Mouse (Mus musculus): ENCODE data around the gene Actb. TPM values are rescaled to one million over a fixed set of nuclear protein-coding genes. Genes with fewer than 3 reads are reported as not detected.
"Not testable (repeated sequence)": the region's sequence is repeated elsewhere in the genome, so short reads cannot be mapped to it uniquely, and the experiment has no call there.

Actb gene
- polyA plus RNA-seq, 1 experiment, result 8,043 TPM

DNA sequence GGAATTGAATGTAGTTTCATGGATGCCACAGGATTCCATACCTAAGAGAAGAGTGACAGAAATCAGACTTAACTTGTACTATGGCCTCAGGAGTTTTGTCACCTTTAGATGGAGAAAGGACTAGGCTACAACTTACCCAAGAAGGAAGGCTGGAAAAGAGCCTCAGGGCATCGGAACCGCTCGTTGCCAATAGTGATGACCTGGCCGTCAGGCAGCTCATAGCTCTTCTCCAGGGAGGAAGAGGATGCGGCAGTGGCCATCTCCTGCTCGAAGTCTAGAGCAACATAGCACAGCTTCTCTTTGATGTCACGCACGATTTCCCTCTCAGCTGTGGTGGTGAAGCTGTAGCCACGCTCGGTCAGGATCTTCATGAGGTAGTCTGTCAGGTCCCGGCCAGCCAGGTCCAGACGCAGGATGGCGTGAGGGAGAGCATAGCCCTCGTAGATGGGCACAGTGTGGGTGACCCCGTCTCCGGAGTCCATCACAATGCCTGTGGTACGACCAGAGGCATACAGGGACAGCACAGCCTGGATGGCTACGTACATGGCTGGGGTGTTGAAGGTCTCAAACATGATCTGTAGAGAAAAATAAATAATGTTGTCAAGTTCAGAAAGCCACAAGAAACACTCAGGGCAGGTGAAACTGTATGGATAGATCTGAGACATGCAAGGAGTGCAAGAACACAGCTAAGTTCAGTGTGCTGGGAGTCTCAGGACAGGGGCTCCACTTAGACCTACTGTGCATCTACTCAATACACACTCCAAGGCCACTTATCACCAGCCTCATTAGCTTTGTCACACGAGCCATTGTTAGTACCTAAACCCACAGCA lies 2.1 kb downstream of the Actb start:
- DNase-seq (ENCODE audit: low read depth, low spot score), result no peak
- 34% methylated on average over 19 of the region's 19 CpGs for WGBS

DNA sequence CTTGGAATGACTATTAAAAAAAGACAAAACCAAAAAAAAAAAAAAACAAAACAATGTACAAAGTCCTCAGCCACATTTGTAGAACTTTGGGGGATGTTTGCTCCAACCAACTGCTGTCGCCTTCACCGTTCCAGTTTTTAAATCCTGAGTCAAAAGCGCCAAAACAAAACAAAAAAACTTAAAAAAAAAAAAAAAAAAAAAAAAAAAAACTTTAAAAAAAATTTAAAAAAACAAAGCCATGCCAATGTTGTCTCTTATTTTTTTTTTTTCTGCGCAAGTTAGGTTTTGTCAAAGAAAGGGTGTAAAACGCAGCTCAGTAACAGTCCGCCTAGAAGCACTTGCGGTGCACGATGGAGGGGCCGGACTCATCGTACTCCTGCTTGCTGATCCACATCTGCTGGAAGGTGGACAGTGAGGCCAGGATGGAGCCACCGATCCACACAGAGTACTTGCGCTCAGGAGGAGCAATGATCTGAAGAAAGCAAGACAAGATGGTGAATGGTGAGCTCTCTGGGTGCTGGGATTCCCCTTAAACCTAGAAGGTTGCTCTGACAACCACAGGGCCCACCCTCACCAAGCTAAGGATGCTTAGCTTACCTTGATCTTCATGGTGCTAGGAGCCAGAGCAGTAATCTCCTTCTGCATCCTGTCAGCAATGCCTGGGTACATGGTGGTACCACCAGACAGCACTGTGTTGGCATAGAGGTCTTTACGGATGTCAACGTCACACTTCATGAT lies 2.9 kb downstream of the Actb start:
- 44% methylated on average over 14 of the region's 14 CpGs for WGBS
- no peak for DNase-seq (ENCODE audit: low read depth, low spot score)

DNA sequence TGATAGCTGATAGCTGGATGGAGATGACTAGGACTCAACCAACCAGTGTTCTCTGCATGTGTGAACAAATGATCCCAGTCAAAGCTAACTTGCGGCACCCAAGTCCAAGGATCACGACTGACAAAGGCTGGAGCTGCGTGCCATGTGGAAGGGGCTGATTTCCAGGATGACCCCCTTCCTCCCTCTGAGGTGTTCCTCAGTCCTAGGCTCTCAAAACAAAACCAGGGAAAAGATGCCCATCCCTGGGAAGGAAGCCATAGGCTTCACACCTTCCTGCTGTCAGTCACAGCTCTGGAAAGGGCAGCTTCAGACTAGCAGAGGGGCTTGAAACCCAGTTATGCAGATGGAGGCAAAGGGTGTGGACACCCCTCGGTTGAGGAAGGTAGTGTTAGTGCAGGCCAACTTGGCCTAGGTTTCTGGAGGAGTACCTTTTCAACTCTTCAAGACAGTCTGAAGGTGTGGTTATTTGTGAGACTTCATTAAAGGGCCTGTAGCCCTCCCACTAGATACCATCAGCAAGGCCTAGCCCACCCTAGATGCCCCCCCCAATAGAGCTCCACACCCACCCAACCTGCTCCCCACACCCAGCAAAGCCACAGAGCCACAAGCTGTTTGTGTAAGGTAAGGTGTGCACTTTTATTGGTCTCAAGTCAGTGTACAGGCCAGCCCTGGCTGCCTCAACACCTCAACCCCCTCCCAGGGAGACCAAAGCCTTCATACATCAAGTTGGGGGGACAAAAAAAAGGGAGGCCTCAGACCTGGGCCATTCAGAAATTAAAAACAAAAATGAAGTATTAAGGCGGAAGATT lies 3.8 kb downstream of the Actb start:
- 49% methylated on average over 5 of the region's 5 CpGs for WGBS

DNA sequence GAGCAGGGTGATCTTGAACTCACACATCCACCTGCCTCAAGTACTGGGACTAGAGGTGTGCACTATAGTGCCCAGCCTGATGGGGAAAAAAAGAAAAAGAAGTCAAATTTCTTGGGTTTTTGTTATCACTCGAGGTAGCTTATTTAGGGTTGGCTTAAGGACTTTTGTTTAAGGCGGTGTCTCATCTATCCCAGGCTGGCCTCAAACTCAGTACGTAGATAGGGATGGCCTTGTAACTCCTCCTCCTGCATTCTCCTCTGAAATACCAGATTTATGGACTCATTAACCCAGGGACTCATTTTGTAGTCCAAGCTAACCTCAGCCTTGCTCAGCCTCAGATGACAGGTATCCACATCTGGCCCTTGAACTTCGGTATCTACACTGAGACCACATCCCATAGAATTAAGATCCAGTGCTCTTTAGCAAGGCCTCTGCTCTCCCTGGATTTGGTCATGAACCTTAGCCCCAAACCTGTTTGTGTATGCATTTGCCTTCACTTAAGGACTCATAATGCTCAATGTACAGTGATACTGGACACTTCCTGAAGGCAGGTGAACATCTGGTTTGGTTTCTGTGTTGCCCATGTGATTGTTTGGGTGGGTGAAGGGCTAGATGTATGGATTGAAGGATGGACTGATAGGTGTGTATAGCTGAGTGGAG lies 4.6 kb downstream of the Actb start:
- DNase-seq (ENCODE audit: low read depth, low spot score), result no peak
- WGBS, result 28% methylated on average over 4 of the region's 4 CpGs

More for the DNA sequence above, 3.8 kb downstream of the Actb start:
- DNase-seq (ENCODE audit: low read depth, low spot score), result no peak

DNA sequence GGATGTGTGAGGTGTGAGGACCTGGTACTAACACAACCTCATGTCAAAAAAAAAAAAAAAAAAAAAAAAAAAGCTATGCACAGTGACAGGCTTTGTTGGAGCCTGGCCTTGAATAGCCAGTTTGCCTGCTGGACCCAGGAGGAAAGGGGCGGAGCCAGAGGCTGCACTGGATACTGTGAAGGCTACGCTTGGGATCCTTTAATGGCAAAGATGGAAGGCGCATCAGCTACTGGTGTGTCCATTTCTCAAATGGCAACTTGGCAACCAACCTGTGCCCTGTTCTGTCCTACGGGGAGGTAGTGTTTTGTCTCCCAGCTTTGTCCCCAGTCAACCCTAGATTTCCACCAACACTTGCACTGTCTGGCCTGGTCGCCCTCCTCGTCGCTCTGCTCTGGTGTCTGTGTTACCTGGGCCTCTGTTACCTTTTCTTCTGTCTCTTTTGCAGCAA lies 5.2 kb downstream of the Actb start:
- 64% methylated on average over 7 of the region's 7 CpGs for WGBS

DNA sequence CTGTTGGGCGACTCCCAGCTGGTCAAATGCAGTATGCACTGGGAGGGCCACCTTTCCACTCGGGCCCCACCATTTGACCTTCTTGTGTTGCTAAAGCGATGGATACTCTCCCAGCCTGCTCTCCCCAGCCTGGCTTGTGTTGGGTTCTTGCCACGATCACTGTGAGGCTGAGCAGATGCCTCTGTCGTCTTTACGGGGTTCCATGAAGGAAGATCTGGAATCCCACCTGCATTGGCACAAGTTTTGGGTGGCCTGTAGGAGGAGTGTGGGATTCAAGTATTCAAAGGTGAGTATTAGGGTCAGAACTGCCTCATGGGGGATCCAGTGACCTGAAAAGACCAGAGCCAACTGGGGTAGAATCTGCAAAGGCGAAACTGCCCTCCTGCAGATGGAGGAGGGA lies 5.9 kb downstream of the Actb start:
- WGBS, result 70% methylated on average over 7 of the region's 7 CpGs
- no peak for DNase-seq (ENCODE audit: low read depth, low spot score)

More for the DNA sequence above, 5.2 kb downstream of the Actb start:
- DNase-seq (ENCODE audit: low read depth, low spot score), result no peak

DNA sequence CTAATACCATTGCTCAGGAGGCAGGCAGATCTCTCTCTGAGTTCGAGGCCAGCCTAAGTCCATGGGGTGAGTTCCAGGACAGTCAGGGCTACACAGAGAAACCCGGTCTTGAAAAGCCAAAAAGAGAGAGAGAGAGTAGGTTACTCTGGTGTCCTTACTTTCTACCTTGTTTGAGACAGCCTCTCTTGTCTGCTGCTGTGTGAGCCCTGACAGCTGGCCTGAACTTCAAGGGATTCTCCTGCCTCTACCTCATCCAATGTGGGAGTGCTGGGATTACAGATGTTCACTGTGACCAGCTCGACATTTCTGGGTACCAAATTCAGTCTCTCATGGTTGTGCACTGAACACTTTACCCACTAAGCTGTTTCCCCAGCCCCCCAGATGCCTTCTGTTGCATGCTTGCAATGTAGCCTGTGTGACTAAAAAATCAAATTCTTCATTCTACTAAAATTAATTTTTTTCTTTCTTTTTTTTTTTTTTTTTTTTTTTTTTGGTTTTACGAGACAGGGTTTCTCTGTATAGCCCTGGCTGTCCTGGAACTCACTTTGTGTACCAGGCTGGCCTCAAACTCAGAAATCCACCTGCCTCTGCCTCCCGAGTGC lies 6.5 kb downstream of the Actb start:
- DNase-seq (ENCODE audit: low read depth, low spot score), result no peak
- WGBS, result 61% methylated on average over 5 of the region's 5 CpGs

DNA sequence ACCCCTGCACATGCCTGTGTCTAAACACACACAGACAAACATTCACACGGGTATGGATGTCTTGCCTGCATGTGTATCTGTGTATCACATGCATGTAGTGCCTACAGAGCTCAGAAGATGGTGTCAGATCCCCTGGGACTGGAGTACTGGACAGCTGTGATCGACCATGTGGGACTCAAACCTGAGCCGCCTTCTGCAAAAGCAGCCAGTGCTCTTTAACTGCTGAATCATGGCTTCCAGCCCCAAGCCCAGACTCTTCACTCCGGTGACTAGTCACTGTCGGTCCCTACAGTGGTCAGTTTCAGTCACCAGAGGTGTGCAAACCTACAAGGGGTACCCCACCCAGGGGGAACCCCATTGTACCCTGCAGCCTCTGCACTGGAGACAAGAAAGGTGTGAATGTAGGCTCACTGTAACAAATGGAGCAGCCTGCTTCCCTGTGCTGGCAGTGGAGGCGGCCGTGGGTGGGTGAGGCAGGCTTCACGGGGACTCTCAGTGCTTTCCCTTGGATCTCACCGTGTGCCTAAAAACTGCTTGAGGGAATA lies 7.4 kb downstream of the Actb start:
- WGBS, result 73% methylated on average over 9 of the region's 9 CpGs

DNA sequence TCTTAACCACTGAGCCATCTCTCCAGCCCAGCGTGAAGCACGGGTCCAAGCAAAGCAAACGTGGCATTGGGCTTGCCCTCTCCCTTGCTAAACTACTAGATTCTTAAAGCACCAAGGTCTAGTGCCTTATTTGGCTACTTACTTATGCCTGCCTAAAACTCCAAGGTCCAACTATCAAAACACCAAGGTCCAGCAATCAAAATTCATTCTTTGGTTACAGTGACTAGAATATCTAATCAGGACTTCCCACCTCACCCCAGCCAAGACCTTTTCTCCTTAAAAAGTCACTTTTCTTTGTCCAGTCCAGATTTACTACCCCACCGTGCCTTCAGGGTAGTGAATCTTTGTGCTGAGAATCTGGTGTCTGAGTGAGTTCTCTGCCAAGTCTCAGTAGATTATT lies 8.2 kb downstream of the Actb start:
- no peak for DNase-seq (ENCODE audit: low read depth, low spot score)
- WGBS, result 79% methylated on average over 4 of the region's 4 CpGs

More for the DNA sequence above, 7.4 kb downstream of the Actb start:
- no peak for DNase-seq (ENCODE audit: low read depth, low spot score)

DNA sequence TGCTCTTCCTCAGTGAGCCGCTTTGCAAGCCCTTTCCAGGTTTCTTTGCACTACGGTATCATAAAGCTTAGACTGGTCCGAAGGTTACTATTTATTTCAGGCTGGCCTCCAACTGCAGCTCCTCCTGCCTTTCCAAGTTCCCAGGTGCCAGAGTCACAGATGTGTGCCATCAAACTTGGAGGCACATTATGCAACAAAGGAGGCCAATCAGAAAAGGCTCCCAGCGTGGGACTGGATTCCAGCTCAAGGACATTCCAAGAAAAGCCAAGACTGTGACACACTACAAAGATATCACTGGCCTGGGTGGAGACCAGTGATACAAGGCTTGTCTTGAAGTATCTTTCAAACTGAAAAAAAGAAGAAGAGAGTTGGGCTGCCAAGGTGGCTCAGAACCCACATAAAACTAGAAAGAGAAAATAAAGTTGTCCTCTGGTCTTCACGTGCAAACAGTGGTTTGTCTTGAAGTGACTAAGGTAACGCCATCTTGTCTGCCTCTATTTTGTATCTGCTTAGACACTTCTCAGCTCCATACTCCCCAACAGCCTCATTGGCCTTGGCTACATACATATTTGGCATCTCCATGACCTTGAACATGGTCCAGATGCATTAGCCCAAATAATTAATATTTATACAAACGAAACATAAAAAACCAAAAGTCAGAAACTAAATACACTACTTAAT lies 8.8 kb downstream of the Actb start:
- WGBS, result 40% methylated on average over 7 of the region's 7 CpGs

DNA sequence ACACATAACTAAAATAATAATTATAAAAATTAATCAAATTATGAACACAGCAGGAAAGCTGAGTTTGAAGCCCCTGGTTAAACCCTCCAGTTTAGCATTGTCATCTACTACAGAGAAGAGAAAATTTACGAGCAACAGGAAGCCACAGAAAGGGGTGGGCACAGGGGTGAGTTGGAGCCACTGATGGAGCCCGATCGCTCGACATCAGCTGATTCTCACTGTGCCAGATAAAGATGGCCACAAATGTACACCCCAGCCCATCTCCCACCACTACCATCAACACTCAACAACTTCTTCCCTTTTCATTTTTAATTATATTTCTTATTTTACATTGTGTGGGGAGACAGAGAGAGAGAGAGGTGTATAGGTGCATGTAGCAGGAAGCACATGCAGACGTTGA lies 9.8 kb downstream of the Actb start:
- no peak for DNase-seq (ENCODE audit: low read depth, low spot score)
- 67% methylated on average over 5 of the region's 5 CpGs for WGBS

More for the DNA sequence above, 8.8 kb downstream of the Actb start:
- no peak for DNase-seq (ENCODE audit: low read depth, low spot score)

DNA sequence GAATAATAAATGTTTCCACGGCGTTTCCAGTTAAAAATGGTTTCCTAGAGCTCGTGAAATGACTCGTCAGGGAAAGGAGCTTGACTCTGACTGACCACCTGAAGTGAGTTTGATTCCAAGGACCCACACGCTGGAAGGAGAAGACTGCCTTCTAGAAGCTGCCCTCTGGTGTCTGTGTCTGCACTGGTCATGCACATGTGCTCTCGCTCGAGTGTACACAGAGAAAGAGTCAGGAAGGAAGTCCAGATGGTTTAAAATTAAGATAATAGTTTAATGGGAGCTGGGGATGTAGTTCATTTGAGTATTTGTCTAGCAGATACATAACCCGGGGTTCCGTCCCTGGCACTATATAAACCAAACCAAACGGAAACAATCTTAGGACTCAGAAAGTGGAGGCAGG lies 10.4 kb downstream of the Actb start:
- WGBS, result 49% methylated on average over 10 of the region's 10 CpGs

DNA sequence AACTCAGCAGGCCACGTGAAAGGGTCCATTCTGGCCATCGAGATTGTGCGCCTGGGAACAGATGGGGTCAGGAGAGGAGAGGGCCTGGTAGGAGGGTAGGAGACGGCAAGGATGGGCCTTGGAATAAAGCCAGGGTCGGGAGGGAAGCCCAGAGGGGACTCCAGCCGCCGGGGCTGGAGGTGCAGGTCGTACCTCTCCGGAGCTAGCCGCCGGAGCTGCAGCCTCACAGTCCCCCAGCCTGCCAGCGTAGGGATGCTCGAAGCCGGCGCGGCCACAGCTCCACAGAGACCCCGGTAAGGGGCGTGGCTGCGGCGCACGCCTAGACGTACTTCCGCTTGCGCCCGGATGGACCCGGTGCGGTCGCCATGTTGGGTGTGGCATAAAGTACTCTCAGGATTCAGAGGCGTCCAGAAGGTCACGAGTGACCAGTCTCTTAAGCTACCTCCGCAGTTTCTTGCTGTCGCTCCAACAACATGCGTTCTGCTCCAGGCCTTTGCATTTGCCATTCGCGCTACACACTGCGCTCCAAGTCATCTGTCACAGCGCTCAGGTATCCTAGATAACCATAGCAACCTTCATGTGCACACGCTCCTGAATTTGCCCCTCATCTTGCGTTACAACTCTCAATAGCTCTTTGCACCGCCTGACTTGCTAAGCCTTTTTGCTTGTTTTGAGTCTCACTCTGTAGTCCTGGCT lies 11.5 kb downstream of the Actb start, which contains the start of gene Fbxl18:
Fbxl18 (minus strand) TSS at position 504 of the 696 bp plus-strand sequence.
- under 1% methylated on average over 40 of the region's 40 CpGs for WGBS
- DNase-seq (ENCODE audit: low read depth, low spot score), result peak; percentile 68

More for the DNA sequence above, 10.4 kb downstream of the Actb start:
- no peak for DNase-seq (ENCODE audit: low read depth, low spot score)

DNA sequence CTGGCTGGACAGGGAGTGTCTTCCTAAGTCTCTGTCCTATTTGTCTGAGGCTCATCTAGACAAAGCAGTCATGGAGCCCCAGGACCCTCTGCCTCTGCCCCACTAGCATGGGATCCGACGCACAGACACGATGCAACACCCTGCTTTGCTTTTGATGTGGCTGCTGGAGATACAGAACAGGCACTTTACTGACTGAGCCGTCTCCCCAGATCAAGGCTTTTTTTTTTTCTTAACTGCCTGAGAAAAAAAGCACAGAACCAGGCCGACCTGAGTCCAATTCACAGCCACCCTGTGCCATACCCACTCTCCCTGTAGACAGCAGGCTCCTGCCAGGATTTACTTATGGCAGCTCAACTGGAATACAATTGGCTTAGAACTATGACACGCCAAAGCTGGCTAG lies 15.2 kb downstream of the Actb start:
- DNase-seq (ENCODE audit: low read depth, low spot score), result no peak
- WGBS, result 79% methylated on average over 6 of the region's 6 CpGs

DNA sequence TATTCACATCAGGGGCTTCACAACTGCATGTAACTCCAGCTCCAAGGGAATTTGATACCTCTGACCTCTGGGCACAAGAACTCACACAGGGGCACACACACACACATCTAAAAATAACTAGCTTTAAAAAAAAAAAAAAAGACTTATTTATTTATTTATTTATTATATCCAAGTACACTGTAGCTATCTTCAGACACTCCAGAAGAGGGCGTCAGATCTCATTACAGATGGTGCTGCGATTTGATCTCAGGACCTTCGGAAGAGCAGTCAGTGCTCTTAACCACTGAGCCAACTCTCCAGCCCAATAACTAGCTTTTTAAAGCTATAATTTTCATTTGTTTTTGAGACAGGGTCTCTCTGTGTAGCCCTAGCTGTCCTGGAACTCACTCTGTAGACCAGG lies 19.0 kb downstream of the Actb start:
- DNase-seq (ENCODE audit: low read depth, low spot score), result not testable (repeated sequence)
- 86% methylated on average over 3 of the region's 3 CpGs for WGBS

DNA sequence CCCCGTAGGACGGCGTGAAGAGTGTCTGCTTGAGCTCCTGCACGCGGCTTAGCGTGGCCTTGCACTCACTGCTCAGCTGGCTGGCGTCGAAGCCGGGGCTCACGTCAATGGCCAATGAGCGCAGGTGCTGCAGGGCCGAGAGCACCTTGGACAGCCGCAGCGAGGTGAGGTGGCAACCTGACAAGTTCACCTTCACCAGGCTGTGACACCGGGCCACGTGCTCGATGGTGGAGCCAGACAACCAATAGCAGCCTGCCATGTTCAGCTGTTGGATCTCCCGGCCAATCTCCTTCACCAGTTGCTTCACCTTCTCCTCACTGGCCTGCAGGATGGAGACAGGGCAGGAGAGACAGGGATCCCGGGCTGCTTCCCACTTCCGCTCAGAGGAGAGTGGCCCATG lies 19.8 kb downstream of the Actb start:
- WGBS, result 94% methylated on average over 20 of the region's 20 CpGs
- no peak for DNase-seq (ENCODE audit: low read depth, low spot score)

DNA sequence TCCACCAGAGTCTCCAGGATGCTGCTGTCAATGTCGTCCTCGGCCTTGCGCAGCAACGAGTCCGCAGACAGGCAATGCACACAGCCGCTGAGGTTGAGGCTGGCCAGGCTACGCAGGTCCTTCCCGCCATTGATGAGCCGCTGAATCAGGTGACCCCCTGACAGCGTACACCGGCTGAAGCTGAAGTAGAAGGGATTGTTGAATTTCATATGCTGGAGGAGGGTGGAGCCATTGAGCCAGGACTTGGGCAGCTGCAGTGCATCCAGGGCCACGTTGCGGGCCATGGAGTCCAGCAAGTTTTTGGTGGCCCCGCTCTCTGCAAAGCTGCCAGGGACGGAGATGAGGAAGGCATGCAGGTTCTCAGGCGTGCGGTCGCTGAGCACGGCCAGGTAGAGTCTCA lies 20.4 kb downstream of the Actb start:
- 95% methylated on average over 19 of the region's 19 CpGs for WGBS
- DNase-seq (ENCODE audit: low read depth, low spot score), result no peak

DNA sequence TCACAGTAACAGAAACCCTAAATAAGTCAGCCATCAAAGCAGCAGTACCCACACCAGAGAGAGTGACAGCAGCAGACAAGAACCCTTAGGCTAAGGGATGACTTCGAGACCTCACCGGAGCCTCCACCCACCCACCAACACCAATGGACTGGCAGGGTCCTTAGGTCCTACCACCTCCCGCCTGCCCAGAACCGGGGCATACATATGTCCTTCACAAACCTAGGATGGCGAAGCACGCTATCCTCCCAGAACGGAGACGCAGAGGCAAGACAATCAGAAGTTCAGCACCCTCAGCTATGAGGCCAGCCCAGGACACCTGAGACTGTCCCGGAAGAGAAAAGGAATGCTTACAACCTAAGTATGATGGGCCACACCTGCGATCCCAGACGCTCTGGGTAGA lies 24.1 kb downstream of the Actb start:
- DNase-seq (ENCODE audit: low read depth, low spot score), result no peak
- 83% methylated on average over 11 of the region's 11 CpGs for WGBS

Data from large intestine, adult 2 months (tissue).